Mouse (Mus musculus) lung, postnatal 0 days (tissue): ENCODE data around the gene Slc44a1.

Experiments
- CTCF ChIP-seq: IDR thresholded peaks from 2 replicates; pipeline ENCODE4 v1.5.1; 2016; ENCODE audit warnings: antibody characterized with exemption, mild to moderate bottlenecking
- EP300 ChIP-seq: IDR thresholded peaks from 2 replicates; pipeline ENCODE4 v1.6.1; 2016; ENCODE audit warnings: antibody characterized with exemption, mild to moderate bottlenecking, control low read depth

DNA sequence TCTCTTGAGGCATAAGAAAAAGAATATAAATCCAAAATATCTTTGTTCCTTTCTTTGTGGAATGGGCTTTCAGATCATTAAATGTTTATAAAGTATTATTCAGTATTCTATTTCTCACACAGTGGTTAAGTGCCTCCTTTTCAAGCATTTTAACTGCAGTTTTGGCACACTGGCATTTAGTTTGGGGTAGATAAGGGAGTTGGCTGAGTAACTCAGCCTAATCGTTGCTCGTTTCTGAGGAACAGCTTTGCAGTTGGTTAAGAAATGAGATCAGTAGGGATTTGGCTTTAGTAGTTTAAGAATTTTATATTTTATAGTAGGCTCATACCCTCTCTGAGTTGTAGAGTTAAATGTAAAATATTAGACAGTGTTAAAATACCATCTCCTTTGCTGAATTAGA, 97.3 kb downstream of the Slc44a1 start:
- TF ChIP-seq EP300 (no peak), CTCF (no peak)
